Mouse (Mus musculus) limb, embryonic 10.5 days (tissue): Measurements from ENCODE around the gene Smc1a. TPM values are rescaled to one million over a fixed set of nuclear protein-coding genes. Genes with fewer than 3 reads are reported as not detected.
"Not testable (repeated sequence)": the region's sequence is repeated elsewhere in the genome, so short reads cannot be mapped to it uniquely, and the experiment has no call there.

Experiments
- DNase-seq: peaks from one replicate; pipeline ENCODE4 v3.0.0-alpha.2; 2017; ENCODE audit warnings: low spot score
- H3K27ac ChIP-seq: fragments of 300-500 bp; sonication (generic); 2 replicates; pipeline ENCODE4 v1.5.1; 2016; ENCODE audit warnings: mild to moderate bottlenecking
- H3K27me3 ChIP-seq: fragments of 300-500 bp; sonication (generic); 2 replicates; pipeline ENCODE4 v1.6.1; 2016; ENCODE audit warnings: low read depth, mild to moderate bottlenecking; ENCODE audit not compliant: poor library complexity, severe bottlenecking
- H3K36me3 ChIP-seq: fragments of 300-500 bp; sonication (generic); 2 replicates; pipeline ENCODE4 v1.6.1; 2016; ENCODE audit warnings: mild to moderate bottlenecking, moderate library complexity
- H3K4me1 ChIP-seq: fragments of 300-500 bp; sonication (generic); 2 replicates; pipeline ENCODE4 v1.6.1; 2016
- H3K4me3 ChIP-seq: fragments of 300-500 bp; sonication (generic); 2 replicates; pipeline ENCODE4 v1.5.1; 2016; ENCODE audit warnings: mild to moderate bottlenecking, moderate library complexity
- H3K9me3 ChIP-seq: fragments of 300-500 bp; sonication (generic); replicated peaks from 2 replicates; pipeline ENCODE4 v1.6.1; 2016; ENCODE audit warnings: mild to moderate bottlenecking
- WGBS: fragments of 180-500 bp; shearing (Covaris S2); methylation state at CpG from one replicate; pipeline ENCODE4 v1.1.7; 2016; 5-methylcytosine and 5-hydroxymethylcytosine counted together
- polyA plus RNA-seq: library from polyadenylated mRNA; unstranded; fragments of >200 nt; fragmentation: Nextera tagmentation; extraction: Ambion mirVana; gene quantifications from 2 replicates; pipeline ENCODE4 v1.2.1, GENCODE M21; 2016

Gene Smc1a
- polyA plus RNA-seq, 1 experiment from 2014 or later, result 110 TPM

- H3K4me3 ChIP-seq, result no peak overlapping the region
- no peak overlapping the region for H3K27ac ChIP-seq
- peaks cover 100% of the 10 kb centered on the region for H3K27me3 ChIP-seq
- no peaks in the 10 kb centered on the region for H3K4me1 ChIP-seq
- peaks cover 59% of the 10 kb centered on the region for H3K36me3 ChIP-seq
- 76% methylated on average over 1 of the region's 1 CpGs for WGBS
- DNase-seq, result no peak
- no peaks in the 10 kb centered on the region for H3K9me3 ChIP-seq
Measured at GRCm38 (mm10) chrX:152054094-152054493, 37.9 kb downstream of the Smc1a start.

DNA sequence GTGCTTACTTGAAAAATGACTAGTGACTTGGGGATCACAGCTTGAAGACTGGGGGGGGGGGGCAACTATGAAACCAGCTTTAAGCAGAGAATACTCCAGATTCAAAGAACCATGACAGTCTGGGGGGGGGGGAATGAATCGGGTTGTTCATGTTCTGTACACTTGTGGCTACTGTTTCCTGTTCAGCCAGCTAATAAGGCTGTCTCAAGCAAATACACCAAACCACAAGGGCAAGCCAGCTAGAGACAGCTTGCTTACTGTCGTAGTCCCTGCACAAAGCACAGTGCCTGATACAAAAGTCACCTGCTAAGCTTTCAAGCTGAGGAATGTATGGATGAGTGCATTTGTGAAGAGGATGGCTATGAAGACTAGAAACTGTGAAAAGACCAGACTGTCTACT lies 49.4 kb downstream of the Smc1a start:
- 87% methylated on average over 2 of the region's 2 CpGs for WGBS
- H3K27me3 ChIP-seq, result peaks cover 93% of the 10 kb centered on the region

GRCm38 (mm10) chrX:152067789-152068188 lies 51.6 kb downstream of the Smc1a start:
- Histone ChIP-seq H3K4me3 (no peak overlapping the region), H3K9me3 (no peaks in the 10 kb centered on the region), H3K36me3 (peaks cover 8% of the 10 kb centered on the region), H3K4me1 (no peaks in the 10 kb centered on the region), H3K27me3 (peaks cover 79% of the 10 kb centered on the region), H3K27ac (no peak overlapping the region)
- WGBS, result 54% methylated on average over 1 of the region's 1 CpGs
- no peak for DNase-seq

More for the DNA sequence above, 49.4 kb downstream of the Smc1a start:
- Histone ChIP-seq H3K9me3 (no peaks in the 10 kb centered on the region), H3K36me3 (peaks cover 29% of the 10 kb centered on the region), H3K27ac (no peak overlapping the region), H3K4me1 (no peaks in the 10 kb centered on the region), H3K4me3 (no peak overlapping the region)
- DNase-seq, result no peak

DNA sequence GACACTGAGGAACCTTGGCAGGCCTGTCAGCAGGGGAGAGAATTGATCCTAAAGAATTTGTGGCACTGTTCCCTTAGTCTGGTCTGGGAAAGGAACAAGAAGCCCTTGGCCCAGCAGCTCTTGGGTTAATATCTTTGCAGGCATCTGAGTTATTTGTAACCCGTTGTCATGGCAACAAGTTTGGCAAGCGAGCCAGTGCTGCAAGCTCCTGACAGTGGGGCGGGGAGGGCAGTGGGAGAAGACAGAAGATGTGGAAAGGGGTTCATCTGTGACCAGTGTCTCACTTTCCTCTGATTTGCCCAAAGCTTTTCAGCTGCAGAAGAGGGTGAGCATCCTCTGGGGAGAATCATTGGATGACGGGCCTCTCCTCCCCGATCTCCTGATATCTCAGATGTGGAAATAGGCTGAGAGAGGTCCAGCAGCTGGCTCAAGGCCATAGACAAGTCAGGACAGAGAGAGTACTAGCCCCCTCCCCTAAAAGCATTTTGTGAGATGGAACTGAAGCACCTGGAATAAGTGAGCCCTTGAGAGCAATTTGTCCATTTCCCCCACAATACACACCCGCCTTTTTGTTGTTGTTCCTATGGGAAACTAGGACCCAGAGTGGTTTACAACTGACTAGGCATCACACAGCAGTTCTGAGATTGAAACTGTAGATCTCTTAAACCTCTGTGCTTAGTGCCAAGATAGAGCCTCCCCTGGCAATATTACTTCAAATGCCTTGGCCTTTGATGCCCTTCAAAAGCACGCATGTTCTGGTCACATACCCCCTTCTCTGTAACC lies 73.8 kb downstream of the Smc1a start:
- H3K27me3 ChIP-seq, result peaks cover 99% of the 10 kb centered on the region
- peak; percentile 36 for DNase-seq
- 42% methylated on average over 7 of the region's 7 CpGs for WGBS

GRCm38 (mm10) chrX:152097572-152097971 lies 81.3 kb downstream of the Smc1a start:
- Histone ChIP-seq H3K9me3 (no peaks in the 10 kb centered on the region), H3K4me3 (no peak overlapping the region), H3K27ac (no peak overlapping the region), H3K36me3 (no peaks in the 10 kb centered on the region), H3K27me3 (peaks cover 98% of the 10 kb centered on the region), H3K4me1 (no peaks in the 10 kb centered on the region)
- WGBS, result 55% methylated on average over 1 of the region's 1 CpGs
- no peak for DNase-seq

More for the DNA sequence above, 73.8 kb downstream of the Smc1a start:
- not testable (repeated sequence) for H3K27ac ChIP-seq, H3K36me3 ChIP-seq, H3K9me3 ChIP-seq, H3K4me3 ChIP-seq, H3K4me1 ChIP-seq

Other genes starting within 250 kb of the Smc1a start
- 61.9 and 62.4 TPM in 2 replicates for gene Huwe1, start 215.6 kb upstream of the Smc1a start, polyA plus RNA-seq
- 256 and 258 TPM in 2 replicates for gene Hsd17b10, start 14.6 kb upstream of the Smc1a start, polyA plus RNA-seq
- gene Ribc1, start 133 bp upstream of the Smc1a start, polyA plus RNA-seq, result 4.7 and 6.1 TPM in 2 replicates
- gene Iqsec2, start 127.8 kb downstream of the Smc1a start, polyA plus RNA-seq, result 0.49 and 1.2 TPM in 2 replicates
- gene Kdm5c, start 216.6 kb downstream of the Smc1a start, polyA plus RNA-seq, result 67.1 and 70.5 TPM in 2 replicates